Mouse (Mus musculus) urinary bladder, postnatal 25 days (tissue): ENCODE results near the gene Endov.

Experiments used
- DNase-seq: peaks from one replicate; pipeline ENCODE4 v3.0.0; 2022; ENCODE audit warnings: low spot score

Endov gene

DNA sequence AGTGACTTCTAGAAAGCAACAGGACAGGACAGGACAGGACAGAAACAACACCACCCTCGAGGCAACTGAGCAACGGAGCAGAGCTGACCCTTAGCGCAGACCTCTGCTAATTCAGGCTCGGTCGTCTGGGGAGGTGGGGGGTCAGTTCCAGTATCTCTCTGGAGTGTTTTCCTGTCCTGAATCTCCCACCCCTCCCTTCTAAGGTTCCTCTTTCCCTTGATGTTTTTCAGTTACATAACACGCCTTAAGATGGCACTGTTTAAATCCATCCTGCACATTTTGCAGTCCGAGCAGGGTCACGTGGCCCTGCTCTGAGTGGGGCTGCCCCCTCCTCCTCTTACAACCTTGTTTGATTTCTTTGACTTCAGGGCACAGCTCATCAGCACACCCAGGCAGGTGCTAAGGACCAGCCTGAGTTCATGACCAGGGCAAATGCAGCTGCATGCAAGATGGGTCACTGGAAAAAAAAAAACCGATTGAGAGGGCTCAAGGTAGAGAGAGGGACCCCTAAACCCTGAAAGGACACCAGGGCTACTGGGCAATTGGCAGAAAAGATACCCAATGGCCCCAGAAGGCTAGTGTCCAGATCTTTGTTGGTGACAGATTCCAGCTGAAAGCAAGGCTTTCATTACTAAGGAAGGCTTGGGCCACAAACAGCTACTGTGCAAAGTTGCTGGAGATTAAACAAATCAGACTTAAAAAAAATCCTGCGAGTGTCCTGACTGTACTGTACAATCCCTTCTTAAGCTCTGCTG, 54.8 kb downstream of the Endov start:
- no peak for DNase-seq

DNA sequence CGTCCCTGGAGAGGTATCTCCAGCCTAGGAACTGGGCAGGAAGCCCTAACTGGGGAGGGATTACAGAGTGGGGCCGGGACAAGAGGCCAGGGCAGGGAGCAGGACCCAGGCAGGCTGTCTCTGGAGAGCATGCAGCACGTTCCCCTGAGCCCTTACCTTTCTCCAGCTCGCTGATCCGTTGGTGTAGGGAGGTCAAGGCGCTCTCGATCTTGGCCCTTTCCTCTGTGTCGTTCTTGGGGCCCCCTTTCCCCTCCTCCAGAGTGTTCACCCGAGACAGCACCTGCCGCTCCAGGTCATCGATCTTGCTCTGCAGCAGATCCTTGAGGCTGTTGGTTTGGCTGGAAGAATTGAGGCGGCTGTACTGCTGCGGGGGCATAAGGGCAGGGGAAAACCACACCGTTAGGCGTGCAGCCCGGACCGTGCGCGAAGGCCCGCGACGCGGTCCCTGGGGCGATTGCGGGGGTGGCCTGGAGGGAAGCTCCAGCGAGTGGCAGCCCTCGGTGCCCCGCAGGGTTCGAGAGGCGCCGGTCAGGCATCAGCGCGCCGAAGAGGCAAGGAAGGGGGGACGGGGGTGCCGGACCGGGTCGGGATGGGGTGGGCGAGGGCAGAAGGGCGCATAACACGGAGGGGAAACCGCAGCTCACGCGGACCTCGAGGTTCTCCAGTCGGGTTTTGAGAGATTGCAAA, 55.5 kb downstream of the Endov start:
- DNase-seq = no peak

DNA sequence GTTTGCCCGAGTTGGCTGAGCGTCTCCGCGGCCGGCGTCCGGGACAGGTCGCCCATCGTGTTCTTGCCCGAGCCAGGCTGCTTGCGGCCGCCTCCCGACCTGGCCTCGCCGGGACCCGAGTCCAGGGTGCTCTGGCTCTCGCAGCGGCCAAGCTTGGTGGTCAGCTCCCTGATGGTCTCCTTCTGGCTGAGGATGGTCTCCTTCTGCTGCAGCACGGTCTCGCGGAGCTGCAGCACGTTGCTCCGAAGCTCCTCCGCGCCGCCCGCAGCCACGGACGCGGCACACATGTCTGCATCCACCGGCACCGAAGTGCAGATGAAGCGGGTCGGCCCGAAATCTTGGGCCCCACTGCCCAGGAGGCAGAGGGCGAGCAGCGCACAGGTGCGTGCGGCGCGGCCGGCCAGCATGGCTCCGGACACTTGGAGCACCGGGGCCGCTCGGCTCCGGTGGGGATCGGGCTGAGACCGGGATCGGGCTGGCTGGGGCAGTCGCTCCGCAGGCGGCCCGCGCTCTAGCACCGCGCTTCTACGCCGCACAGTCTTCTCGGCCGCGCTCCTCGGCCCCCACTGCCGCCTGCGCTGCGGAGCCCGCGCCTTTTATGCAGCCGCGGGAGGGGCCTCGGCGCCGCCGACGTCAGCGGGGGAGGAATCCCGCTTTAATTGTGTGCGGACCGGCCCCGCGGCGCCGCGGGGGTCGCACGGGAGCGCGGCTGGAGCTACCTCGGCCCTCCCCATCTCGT, 56.2 kb downstream of the Endov start, which contains the start of gene Nptx1:
Gene Nptx1 (minus strand): TSS at position 571 of the 739 bp plus-strand sequence.
- DNase-seq = no peak

DNA sequence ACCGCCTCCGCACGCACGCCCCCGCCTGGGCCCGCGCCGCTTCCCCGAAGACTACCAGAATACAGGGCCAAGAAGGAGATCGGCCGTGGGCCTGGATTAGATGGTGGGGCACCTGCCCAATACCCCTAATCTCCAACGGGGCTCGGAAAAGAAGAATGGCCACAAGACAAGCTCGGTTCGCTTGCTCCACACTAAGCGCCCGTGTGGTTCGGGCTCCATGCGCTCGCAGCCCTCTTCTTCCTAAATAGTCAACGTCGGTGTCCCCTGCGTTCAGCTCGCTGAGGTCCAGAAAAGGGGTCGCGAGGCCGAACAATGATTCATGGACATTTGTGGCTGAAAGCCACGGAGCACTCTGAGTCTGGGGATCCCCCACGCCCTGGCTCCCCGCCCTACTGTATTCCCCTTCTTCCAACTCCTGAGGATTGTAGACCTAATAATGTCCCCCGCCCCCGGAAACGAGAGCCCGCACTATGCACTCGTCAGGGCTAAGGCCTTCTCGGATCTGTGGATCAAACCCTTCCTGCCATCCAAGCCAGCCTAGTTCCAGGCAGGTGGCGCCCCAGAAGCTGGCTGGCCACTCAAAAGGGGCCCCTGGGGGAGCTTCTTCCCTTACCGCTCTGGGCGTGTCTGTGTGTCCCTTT, 56.9 kb downstream of the Endov start:
- no peak for DNase-seq

DNA sequence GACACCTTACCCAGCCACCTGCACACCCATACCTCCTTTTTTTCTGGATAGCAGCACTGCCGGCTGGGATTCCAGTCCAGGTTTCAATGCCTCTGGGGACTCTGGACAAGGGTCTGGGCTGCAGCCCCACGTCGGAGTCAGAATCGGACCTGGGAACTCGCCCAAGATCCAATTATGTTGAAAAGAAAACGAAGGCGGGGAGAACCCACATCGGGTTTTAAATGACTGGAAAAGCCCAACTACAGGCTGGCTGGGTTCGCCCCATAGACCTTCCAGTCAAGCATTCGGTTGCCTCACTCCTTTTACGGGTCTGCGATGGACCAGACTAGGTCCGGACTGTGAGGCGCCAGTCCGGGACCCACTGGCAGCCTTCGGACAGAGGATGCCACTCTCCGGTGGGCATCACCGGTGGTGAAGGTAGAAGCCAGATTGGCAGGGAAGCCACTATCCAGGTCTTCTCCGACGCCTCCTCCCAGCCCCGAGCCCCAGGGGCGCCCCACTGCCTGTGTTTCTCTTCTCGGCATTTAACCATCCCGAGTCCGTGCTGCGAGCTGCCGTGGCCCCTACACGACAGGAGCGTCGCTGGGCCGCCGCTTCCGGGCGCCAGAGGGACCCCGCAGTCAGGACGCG, 57.7 kb downstream of the Endov start:
- no peak for DNase-seq

DNA sequence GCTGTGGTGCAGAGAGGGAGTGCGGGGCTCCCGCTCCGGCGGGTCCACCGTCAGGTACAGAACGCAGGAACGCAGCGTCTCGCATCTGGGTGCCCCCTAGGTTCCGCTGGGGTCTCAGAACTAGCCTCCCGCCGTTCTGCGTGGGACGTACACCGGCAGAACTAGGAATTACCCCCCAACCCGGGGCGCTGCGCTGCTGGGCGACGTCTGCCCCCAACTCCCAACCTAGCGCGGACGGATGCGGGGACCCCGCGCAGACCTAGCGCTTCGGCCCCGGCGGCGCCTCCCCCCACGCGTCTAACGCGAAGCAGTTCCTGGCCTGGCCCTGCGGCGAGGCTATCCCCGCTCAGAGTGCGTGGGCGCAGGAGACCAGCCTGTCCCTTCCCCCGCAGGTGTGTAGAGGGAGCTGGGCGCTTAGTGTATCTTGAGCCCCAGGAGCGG, 58.2 kb downstream of the Endov start:
- no peak for DNase-seq

DNA sequence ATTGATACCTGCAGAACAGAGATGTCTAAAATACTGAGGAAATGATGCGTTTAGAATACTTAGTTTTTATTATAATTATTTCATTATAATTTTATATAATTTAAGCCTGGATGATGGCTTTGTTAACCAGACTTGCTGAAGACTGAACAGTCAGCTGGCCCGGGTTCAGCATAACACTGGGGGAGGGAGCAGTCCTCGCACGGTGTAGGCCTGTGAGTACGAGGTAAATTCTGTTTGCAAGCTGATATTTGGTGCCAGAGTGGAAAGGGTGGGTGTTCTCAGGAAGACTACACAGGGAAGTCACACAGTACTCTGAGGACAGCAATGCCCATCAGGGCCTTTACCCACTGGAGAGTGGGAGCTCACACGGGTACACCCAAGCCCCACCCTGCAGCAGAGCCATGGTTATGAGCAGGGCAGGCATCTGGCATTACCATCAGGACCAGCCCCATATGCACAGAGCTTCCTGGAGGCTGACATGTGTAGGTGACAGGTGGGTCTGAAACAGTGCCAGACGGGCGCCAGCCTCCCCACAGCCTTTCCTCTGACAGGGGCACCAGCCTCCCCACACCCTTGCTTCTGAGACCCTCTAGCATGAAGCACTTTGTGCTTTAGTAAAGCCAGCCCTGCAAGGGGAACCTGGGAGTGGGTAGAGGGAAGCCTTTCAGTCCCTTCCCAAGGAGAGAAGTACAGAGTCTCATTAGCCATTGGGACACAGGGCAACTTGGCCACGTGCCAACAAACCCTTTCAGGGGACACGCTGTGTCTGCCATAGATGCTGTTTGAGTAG, 59.6 kb downstream of the Endov start:
- DNase-seq = no peak

DNA sequence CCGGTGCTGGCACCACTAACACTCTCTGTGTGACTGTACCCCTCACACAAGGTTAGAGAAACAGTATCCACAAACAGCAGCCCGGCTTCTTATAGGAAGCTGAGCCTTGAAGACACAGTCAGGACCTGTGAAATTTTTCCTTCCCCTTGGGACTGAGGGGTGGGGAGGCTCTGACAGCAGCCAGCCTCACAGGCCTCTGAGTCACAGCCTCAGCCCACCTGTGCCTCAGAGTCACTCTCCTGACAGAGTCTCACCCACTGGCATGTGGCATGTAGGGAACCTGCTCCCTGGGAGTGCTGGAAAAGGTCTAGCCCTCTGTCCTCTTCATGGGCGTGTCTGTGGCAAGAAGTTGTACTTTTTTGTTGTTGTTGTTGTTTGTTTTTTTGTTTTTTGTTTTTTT, 60.3 kb downstream of the Endov start:
- DNase-seq = no peak

DNA sequence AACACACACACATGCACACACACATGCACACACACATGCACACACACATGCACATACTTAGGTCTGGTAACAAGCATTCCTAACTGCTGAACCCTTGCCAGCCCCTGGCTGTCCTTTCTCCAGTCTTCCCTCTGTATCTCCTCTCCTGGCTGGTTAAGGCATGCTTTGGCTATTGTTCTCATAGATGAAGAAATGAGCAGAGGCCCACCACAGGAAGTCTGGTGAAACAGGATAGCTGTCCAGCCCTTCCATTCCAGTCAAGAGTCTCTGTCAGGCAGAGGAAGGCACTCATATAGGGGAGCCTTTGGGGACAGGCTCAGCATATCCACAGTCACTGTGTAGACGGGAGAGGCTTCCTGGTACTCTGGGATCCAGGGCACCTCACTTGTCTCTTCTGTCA, 61.2 kb downstream of the Endov start:
- DNase-seq = no peak

DNA sequence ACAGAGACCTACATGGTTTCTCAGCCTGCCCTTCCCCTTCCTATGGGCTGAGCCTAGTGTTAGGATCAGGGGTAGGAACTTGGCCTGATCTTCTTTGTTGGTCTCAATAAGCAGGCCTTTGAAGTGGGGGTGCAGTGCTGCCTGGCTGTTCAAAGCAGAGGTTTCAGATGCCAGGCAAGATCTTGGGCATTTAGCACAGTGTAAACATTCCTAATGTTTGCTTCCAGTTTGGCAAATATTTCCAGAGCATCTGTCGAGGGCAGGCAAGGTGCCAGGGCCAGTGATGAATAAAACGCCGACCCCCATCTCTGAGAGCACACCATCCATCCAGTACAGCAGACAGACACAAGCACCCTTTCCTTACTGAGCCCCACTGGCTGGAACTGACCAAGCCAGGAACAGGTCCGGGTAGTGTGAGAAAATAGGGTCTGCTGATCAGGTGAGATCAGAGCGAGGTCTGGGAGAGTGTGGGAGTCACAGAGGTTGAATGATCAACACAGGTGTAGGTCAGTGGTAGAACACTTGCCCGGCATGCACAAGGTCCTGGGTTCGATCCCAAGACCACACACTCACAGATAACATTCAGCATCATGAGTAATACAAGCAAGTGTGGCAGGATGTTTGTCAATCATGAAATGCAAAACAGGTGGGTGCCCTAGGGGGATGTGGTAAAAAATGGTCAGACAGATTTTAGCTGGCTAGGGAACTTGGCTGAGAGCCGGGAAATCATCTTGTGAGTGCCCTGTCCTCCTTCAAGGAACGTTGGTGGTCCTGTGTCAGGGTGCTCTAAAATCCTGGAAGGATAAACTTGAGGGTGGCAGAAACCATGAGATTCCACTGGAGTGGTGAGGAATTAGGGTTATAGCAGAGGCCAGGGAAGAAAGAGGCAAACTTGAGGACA, 62.0 kb downstream of the Endov start:
- no peak for DNase-seq

DNA sequence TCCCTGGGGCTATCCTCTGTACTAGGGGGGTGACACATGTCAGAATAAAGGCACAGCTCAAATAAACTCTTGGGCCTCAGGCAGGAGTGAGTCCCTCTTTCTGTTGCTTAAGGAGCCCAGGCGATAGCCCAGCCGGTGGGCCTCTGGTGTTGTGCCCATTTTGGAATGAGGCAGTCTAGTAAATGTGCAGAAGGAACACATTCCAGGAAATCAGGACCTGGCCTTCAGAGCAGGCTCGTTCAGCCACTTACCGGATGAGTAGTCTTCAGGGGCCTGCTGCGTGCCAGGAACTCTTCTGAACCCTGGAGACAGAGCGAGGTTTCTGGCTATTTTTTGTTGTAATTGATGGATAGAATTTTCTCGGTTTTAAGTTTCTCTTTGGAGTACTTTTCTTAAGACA, 63.6 kb downstream of the Endov start:
- no peak for DNase-seq

DNA sequence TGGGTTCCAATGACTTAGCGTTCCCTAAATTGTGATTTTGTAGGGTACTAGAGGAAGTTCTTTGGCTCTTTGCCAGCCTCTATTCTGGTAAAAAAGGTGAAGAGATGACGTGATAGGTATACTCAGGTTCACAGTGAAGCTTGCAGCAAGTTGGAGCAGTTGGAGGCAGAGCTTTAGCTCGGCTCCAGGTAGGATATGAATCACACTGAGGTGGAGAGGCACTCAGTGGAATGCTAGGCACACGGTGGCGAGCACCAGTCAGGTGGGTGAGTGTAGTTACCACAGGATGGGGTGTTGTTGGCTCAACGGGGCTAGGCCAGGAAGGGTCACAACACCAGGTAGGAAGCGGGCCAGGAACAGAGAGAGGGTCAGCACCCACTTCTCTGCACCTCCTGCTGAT, 64.0 kb downstream of the Endov start:
- no peak for DNase-seq

DNA sequence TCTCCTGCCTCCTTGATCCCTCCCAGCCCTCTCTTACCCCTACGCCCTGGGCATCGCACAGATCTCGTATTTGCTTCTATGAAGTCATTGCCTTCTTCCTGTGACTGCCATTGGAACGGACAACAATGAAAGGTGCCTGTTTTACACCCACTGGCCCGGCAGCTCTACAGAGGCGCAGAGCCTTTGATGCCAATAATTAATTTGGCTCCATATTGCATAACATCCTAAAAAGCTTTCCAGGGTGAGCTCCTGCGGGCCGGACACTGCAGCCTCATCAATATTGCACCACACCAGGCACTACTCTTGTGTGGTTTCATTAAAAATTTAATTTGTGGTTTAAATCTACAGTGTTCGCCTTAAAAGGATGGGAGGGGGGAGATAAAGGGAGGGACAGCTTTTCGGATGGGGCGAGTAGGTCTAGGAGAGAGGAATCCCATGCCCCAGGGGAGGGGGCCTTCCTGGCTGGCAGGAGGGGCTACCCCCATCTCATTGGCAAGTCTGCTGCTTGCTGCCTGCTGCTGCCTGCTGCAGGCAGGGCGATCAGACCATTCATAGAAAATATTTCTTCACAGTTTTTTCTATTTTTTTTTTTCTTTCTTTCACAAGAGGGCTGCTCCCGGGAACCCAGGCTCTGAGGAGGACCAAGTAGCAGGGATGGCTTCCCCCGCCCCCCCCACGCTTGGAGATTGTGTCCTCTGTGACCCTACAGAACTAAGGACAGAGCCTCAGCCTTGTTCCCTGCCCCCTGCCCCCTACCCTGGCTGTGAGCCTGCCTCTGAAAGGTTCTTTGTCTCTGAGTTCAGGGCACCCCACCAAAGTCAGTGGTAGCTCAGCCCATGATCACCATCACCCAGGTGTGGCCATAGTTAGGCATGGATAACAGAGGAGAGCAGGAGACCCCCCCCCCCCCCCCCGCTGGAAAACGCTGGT, 67.1 kb downstream of the Endov start:
- DNase-seq = no peak

DNA sequence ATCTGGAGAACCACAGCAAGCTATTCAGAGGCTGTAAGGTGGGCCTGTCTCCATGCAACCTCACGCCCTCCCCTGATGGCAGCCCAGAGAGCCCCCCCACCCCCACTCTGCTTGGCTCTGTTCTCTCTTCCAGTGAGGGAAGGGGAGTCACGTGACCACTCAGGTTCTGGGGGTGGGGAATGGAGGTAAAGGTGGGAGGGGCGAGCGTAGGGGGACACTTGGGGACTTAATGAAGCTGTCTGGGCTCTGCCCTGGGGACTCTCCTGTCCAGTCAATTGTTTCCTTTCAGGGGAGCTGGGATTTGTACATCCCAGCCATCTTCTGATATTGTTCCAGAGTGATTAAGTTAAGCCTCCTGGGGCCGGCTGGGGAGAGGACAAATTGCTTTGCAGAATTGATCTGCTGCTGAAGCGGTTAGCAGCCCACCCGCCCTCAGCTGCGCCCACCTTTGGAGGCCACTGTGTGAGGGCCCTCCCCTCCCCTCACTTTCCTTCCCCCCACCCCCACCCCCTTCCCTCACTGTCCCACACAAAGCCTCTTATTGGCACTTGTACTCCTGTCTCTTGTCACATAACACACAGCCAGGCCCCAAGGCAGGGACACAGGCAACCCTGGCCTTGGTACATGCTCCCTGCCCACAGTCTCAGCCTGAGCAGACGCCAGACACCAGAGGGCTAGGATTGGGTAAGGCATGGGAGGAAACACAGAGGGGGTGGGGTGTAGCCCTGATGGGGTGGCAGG, 67.9 kb downstream of the Endov start:
- DNase-seq = no peak
